Mouse (Mus musculus) frontal cortex, adult (tissue): Measurements from ENCODE around the gene 2310050C09Rik.

ENCODE experiments used
- ATAC-seq: cut with Nextera tagmentation; 2 replicates; pipeline ENCODE4 v1.9.2; 2017; ENCODE audit warnings: mild to moderate bottlenecking, moderate library complexity, mixed read lengths; ENCODE audit not compliant: low TSS enrichment

The 2310050C09Rik gene

DNA sequence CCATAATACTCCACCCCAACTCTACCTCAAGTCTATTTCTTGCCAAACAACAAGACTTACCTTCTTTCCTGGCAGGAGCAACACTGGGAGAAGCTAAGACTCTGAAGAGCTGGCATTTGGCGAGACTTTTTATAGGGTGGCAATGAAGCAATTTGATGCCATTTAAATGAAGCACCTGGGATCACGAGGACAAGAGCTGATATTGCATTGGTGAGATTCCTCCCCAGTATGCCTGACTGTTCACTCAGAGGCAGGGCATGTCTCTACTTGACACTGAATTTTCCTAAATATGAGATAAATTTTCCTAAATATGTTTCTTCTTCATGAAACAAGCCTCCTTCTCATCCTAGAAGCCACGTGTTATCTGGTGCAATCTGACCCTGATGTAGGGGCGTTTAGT lies at the start of gene 2310050C09Rik:
2310050C09Rik (minus strand) TSS at position 101 of the 400 bp plus-strand sequence.
- ATAC-seq, result no peak

DNA sequence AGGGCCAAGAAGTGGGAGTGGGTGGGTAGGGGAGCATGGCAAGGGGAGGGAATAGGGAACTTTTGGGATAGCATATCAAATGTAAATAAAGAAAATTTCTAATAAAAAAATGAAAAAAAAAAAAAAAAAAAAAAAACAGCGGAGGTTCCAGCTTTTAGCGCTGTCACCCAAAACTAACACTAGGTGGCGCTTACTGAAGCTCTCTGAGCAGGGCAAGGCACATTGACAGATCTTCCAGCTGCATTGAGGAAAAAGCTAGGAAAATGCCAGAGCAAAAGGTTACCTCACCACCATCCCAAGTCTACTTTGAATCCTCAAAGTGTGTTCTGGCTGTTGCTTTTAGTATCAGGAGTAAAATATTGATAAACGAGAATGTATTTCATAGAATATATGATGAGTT lies 37.6 kb upstream of the 2310050C09Rik start:
- ATAC-seq, result peak; percentile 79; the same call in 1 of the 2 replicates

DNA sequence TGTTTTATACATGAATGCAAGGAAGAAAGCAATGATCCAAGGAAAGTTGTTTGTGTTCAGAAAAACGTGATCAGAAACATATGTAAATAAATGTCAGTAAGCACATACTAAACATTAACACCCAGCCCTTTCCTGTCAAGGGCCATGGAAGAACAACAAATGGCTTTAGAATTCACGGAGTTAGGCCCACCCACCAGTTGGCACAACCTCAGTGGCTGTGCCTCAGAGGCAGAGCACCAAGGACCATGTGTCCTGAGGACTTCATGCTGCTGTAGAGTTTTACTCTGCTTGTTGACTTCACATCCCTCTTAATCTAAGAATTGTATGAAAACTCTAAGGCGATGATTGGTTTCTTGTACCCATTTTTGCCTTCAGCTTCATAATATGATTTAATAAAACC lies 35.2 kb upstream of the 2310050C09Rik start:
- no peak for ATAC-seq

DNA sequence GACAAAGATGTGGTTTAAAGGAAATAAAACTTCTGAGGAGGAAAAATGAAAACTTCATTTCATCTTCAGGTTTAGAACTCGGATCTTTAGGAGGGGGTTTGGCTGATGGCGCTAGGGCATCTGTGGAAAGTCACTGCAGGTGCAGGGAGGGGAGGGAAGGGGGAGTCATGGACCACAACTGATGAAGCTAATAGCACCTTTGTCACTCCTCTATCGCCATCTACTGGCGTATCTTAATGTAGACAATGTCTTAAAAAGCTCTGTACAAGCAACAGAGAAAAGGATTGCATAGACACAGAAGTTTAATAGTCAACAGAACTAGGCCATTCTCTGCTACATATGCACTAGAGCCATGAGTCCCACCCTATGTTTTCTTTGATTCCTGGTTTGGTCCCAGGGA lies 33.6 kb upstream of the 2310050C09Rik start:
- peak; percentile 64; the same call in 1 of the 2 replicates for ATAC-seq

DNA sequence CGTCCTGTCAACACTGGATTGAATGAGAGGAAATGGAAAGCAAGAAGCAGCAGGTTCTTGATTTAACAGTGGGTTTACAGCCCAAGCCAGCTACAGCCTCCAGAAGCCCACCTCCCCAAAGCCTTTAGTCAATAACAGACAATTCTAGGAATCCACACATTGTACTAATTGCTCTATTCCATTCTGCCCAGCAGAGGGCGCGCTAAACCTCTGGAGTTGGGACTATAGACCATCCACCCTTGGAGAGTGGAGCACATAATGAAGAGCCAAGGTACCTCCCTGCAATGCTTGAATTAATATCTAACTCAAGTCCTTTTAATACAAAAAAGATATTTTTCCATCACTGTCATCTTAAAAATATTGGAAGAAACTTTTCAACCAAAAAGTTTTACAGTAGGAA lies 33.0 kb upstream of the 2310050C09Rik start:
- peak; percentile 80 for ATAC-seq

DNA sequence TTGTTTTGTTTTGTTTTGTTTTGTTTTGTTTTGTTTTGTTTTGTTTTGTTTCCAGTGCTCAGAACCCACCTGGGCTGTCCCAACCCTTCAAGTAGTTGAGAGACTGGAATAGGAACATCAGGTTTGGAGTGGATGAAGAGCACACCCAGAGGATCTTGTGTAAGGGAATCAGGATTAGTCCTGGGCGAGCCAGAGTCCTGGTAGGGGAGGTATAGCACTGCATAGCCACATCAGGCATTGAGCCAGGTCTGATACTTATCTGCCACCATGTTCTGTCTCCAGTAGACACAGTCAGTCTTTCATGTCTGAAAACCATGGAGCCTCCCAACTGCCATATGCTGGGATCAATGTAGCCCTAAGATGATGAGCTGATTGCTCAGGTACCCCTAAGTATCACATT lies 24.5 kb upstream of the 2310050C09Rik start:
- ATAC-seq, result no peak

DNA sequence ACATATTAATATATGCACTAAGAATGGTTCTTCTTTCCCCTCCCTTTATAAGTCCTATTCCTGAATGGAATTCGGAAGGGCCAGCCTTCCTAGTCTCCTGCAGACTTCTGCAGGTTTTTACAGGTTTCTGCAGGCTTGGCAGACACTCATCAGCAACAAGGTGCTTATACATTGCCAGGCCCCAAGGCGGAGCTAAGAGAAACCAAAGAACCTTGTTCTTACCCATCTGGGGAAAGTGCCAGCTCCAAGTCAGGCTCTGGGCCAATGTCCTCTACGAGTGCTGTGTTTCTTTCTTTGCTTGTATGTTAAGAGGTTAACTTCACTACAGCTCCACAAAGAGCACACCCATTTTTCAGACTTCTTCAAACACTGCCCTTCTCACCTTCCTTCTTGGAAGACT lies 24.0 kb upstream of the 2310050C09Rik start:
- no peak for ATAC-seq

DNA sequence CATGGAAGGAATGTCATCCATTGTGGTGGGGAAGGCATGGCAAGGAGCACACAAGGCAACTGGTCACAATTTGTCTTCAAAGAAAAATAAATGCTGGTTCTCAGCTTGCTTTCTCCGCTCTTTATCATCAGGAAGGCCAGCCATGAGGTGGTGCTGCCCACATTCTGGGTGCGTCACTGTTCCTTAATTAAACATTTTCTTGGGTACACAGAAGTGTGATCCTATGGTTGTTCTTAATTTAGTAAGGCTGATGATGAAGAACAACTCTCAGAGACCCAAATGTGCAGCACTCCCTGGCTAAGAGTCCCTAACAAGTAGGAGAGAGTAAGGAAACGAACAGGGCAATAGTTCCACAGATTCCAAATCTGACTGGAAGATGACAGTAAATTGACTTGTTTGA lies 4.2 kb upstream of the 2310050C09Rik start:
- peak; percentile 94 for ATAC-seq

DNA sequence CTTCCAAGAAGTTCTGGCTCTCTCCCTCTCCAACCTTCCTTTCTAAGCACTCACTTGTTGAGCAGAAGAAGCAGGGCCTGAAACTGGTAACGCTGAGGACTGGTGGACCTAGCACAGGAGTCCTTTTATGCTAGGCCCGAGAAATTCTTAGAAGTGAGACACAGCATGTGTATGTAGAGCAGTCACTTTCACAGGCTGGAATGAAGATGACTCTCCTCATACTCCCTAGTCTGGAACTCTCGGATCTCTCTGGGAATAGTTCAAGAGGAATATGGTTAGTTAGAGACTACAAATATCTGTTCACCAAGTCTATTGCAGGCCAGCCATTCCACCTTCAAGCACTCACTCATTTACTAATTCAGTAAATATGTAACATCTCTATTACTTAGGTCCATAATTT lies 18.8 kb downstream of the 2310050C09Rik start, which contains the start of gene Lce1l:
Lce1l (minus strand) TSS at position 101 of the 400 bp plus-strand sequence.
- no peak for ATAC-seq

DNA sequence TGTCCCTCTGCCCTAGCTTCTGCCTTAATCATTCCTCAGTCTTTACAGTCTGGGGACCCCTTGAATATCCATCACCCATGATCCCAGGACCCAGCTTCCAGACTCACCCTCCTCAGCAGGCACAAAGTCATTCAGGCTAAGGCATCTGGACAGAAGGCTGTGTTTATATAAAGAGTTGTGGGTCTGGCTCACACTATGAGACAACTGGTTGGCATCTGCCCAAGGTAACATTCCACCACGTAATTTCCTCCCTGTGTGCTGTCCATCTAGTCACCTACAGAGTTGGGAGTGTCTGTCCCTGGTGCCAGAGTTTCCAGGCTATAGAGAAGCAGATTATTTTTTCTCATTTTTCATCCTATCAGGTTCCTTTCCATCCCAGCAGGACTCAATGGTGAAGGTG lies 42.9 kb downstream of the 2310050C09Rik start, which contains the start of gene Kprp:
Kprp (minus strand) TSS at position 140 of the 400 bp plus-strand sequence.
- ATAC-seq, result no peak

DNA sequence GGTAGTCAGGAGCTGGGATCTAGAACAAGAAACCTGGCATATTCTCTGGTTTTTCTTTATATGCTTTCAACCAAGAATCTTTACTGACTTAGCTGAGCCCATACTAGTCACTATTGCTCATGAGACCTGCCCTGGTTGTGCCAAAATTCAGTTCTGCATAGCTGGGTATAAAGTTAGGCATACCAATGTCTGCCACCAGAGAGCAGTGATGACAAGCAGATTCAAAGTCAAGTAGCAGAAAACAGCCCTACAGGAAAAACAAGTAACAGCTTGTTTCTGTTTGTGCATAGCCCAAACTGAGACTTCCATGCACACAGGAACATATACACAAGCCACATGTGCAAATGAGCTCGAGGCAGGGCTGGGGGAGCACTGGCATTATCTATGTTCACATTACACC lies 44.2 kb downstream of the 2310050C09Rik start:
- ATAC-seq, result peak; percentile 47; the same call in 1 of the 2 replicates
